Mouse (Mus musculus) brain, adult 2 months (tissue): ENCODE measurements around the gene Hamp2.

Source experiments
- DNase-seq: peaks from one replicate; pipeline ENCODE4 v3.0.0; 2011; ENCODE audit warnings: low read depth, low spot score

Gene Hamp2

GRCm38 (mm10) chr7:30891746-30892145 is 32.7 kb downstream of the Hamp2 start:
- no peak for DNase-seq

- no peak for DNase-seq
Observed at GRCm38 (mm10) chr7:30890681-30891080, 33.8 kb downstream of the Hamp2 start.

- no peak for DNase-seq
Observed at GRCm38 (mm10) chr7:30888786-30889185, 35.7 kb downstream of the Hamp2 start.

GRCm38 (mm10) chr7:30887568-30888188 is 36.8 kb downstream of the Hamp2 start:
- DNase-seq: no peak

DNA sequence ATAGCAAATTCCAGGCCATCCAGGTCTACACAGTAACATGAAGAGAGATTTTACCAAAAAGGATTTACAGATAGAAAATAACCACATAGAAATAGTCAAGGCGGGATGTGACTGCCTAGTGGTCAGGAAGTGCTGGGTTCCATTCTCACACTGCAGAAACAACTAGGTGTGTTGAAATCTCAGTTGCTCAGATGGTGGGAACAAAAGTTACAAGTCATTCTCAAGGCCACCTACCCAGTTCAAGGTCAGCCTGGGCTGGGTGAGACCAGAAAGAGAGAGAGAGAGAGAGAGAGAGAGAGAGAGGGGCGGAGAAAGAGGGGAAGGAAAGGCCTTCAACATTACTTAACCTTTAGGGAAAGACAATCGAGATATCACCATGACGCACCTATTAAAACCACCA is 37.6 kb downstream of the Hamp2 start:
- DNase-seq: no peak

DNA sequence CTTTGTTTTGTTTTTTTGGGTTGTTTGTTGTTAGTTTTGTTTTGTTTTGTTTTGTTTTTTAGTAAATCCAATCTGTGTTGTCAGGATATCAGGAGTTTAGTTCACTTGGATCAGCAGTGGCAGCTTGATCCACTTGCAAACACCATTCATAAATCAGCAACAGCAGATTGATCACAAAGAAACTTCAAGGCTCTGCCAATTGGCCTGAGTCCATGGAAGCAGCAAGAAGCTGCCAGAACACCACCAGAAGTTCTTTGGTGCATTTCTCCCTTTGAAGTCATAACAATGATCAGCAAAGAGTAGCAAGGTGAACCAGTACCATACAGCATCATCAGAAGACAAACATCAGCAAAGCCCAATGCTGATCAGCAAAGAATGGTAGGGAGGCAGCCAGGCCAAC is 40.4 kb downstream of the Hamp2 start:
- DNase-seq: no peak

DNA sequence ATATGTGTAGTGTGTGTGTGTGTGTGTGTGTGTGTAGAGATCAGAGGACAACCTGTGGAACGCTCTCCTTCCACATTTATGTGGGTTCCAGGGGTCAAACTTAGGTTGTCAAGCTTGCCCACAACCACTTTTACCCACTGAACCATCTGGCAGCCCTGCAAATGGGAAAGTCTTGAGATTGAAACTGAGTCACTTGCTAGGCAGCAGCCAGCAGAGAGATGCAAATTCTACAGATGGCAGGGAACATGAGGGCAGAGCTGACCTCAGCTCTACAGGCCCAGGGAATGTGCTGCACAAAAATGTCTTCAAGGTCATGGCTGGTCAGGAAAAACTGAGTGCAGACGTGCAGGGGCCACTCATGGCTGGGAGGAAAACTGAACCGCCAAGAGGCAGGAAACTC is 43.1 kb downstream of the Hamp2 start:
- DNase-seq: no peak

DNA sequence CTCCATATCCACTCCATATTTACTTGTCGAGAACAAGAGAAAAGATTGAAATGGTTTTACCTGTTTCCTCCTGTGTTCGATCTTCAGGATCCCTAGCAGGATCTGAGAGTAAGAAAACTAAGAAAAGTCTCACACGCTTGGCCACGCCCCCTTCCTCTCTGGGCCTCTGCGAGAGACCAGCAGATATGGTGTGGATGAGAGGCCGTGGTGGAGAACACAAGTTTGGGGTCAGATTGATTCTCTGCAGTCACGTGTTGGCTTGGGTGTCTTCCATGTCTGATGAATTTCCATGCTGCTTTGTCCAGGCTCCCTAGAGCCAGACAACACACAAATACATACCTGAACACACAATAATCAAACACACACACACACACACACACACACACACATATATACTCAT is 44.3 kb downstream of the Hamp2 start, which contains the start of gene Cd22:
Gene Cd22, minus strand, starts transcription at position 167 of the 400 bp plus-strand sequence.
- no peak for DNase-seq

GRCm38 (mm10) chr7:30878950-30879349 is 45.5 kb downstream of the Hamp2 start:
- no peak for DNase-seq

DNA sequence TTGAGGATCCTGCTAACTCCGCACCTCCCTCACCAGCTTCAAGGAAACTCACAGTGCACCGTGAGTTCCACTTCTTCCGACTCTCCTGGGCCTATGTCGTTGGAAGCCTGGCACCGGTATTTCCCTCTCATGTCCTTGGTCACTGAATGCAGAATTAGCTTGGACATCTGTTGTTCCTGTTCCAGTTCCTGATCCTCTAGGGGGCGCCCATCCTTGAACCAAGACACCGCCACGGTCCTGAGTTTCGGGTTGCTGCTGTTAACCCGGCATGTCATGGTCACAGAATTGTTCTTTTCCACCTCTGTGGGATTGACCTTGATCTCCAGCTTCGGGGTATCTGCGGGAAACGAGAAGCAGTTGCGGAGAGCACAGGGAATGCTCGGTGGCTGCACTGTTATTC is 51.4 kb downstream of the Hamp2 start:
- DNase-seq: peak; percentile 82
